Mouse (Mus musculus) ovary, postnatal 36 days (tissue): ENCODE results near the gene Meox1.

Experiments used
- DNase-seq: peaks from one replicate; pipeline ENCODE4 v3.0.0; 2022; ENCODE audit warnings: low spot score, mixed read lengths

The Meox1 gene

DNA sequence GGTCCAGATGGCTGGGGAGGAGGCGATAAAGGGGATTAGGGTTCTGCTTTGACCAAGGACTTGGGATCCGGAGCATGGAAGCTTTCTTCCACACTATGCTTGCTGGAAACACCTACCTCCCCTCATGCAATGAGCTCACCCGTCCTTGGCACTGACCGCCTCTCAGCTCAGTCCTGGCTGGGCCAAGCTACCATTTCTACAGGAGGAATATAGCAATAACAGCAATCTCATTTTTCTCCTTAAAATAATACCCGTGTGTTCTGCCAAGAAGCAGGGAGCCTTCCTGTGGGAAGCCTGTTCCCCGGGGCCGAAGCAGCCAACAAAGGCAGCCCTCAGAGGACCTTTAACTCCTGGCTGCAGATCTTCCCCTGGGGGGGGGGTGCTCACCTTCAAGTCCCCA lies 43.1 kb downstream of the Meox1 start:
- no peak for DNase-seq

DNA sequence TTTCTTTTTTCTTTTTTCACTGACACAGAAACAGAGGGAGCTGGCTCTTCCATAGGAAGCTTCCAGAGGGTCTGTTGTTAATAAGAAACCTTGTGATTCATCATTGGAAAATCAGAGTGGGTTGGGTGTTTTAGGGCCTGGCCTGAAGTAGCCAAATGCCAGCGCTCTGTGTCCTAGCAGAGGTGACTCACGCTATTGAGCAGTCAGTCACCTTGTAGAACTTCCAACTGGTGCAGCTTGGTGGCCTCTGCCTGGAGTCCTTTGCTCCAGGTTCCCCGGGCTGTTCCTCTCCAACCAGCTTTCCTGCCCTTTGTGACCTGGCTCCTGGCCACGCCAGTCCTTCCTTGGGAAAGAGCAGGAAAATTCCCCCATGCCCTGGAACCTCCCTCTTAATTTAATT lies 44.9 kb downstream of the Meox1 start:
- DNase-seq: no peak

DNA sequence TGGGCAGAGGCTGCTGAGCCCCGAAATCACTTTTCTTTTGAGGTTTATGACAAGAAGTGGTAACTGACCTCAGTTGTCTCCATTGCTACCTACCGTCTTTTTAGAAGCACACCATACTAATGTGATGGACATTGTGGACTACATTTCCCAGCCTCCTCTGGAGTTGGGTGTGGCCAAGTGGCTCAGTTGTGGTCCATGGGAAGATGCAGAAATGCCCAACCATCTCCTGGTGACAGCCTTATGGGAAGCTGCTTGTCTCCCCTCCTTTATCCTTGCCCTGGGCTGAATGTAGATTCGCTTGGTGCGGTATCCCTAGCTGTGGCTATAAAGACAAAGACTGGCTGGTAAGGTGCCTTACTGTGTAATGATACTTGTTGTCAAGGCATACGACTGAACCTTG lies 46.7 kb downstream of the Meox1 start:
- DNase-seq: no peak

DNA sequence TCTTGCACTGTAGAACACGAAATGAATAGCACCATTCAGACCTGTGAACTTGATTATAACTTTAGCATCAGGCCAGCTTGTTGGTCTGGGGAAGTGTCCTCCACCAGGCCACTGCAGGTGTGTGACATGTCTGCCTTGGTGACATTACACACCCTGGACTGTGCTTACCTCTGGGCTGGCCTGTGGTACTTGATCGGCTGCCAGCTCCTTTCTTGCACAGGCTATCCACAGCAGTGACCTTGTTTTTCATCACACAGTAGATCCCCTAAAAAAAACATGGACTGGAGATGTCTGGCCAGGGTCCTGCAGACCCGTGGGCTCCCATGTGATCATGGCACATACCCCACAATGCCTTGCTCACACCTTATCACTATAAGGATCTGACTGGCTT lies 51.4 kb downstream of the Meox1 start:
- DNase-seq: no peak

DNA sequence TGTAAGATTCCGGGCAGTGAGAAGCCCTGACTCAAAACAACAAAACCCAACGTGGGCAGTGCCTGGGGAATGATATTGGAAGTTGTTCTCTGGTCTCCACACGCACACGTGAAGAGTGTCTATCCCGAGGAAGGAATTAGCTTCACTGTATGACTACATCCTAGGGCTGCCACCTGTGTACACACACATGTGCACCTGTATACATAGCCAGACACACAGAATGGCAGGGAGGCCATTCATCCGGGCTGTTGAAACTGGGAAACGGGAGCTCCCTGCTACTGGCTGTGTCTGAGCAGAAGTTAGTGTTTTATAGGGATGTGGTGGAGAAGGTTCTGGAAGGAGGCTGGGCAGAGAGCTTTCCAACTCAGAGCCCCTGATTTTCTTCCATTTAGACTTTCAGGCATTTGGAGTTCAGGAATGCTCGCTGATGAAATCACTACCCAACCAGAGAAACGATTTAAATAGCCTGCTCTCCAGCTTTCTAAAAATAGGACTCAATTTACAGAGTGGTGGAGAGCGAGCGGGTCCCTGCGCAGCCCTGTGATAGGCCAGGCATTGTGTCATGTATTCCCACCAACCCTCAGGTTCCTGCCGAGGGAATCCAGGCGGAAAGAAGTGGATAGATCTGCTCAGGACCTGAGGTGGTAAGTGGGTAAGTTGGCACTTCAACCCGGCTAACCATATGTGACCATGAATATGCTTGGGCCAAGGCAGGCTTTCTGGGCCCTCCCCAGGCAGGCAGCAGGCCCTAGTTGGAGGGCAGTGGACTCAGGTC lies 52.0 kb downstream of the Meox1 start:
- no peak for DNase-seq

DNA sequence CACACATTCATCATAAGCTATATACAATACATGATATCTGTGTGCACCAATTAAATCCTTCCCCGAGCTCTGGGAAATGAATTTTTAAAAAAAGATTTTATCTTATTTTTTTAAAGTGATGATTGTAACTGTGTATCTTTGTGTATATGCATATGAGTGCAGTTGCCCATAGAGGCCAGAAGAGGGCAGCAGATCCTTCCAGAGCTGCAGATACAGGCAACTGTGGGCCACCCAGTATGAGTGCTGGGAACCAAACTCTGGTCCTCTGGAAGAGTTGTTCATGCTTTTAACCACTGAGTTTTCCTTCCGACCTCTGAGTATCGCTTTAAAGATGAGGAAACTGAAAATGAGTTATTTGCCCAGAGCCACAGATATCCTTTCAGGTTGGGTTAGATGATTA lies 53.8 kb downstream of the Meox1 start:
- no peak for DNase-seq

DNA sequence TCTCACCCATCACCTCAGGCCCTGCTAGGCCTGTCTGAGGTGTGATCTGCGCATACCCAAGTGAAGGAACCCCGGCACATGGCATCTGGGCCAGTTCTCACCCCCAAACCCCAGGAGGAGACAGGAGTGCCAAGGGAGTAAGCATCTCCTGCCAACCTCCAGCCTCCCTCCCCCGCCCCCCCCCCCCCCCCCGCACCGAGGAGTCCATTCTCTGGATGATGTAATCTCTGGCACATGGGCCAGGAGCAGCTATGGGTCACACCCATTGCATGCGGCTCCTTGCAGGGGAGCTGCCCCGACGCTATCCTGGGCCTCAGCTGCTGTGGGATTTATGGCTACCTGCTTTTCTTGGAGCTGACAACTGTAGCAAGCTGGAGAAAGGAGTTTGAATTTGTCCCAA lies 54.7 kb downstream of the Meox1 start:
- peak; percentile 9 for DNase-seq

DNA sequence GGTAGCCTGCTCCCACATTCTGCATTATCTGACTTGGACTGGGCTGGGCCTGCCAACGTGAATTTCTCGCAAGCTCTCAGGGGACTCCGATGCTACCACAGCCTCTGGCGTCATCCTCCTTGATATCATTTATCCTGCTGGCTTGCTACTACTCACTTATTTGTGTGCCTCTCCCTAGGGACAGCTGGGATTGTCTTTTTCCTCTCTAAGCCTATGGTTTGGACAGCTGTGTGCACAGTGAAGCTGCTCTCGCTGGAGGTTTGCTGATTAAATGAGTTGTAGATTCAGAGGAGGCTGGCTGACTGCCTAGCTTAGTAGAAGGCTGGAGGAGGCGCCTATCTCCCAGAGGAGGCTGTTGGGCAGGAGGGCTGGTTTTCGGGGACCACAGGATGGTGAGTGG lies 62.2 kb downstream of the Meox1 start:
- DNase-seq: no peak

DNA sequence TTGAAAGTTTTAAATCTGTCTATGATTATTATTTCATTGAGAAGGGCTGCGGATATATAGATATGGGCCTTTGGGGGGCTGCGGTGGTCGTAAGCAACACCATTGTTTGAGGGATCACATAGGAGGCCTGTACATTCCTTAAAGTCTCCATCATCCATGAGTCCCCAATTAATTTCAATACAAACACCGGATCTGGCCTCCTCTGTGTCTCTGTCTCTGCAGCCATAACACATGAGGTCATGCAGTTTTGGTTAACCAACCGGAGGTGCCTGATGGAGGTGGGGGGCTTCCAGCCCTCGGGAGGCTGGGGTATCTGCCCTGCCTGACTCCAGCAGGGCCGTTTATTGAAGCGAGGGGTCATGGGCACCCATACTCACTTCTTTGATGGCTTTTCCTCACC lies 63.6 kb downstream of the Meox1 start:
- DNase-seq: no peak

DNA sequence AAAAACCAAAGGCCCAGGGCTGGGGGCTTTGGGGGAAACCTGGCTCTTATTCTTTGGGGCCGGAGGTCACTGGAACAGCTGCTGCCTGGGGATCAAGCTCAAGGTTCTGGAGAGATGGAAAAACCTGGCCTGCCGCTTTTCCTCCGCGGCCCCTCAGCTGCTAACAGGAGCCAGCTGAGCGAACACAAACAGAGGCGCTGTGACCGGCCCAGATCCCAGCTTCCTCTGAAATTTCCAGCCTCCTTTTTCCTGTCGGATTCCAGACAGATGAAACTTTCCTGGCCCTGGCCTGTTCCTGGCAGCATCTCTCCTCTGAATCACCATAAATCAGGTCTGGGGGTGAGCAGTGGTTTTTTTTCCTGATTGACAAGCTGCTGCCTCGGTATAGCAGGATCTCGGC lies 64.1 kb downstream of the Meox1 start:
- DNase-seq: peak; percentile 21

DNA sequence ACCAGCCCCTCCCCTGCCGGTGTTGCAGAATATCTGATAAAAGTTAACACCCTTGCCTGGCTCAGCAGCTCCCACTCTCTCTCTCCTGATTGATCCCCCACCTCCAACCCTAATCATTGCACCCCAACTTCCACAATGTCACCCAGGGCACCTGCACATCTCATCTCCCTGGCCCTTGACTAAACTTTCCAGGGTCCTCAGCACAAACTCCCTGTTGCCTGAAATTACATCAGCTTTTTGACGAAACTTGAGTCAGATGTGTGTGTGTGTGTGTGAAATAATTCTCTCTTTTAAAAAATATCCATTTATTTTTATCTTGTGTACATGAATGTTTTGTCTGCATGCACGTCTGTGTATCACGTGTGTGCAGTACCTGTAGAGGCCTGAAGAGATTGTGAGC lies 65.5 kb downstream of the Meox1 start:
- DNase-seq: no peak
